Mouse (Mus musculus) stomach, embryonic 15.5 days (tissue): Measurements from ENCODE around the gene Drc3. TPM values are rescaled to one million over a fixed set of nuclear protein-coding genes. Genes with fewer than 3 reads are reported as not detected.

Experiments used
- ATAC-seq: fragments of 200-750 bp; cut with Nextera tagmentation; 2 replicates; pipeline ENCODE4 v1.8.0; 2017; ENCODE audit warnings: low read depth, moderate number of reproducible peaks, moderate TSS enrichment; ENCODE audit not compliant: insufficient read depth, low FRiP score
- H3K27ac ChIP-seq: fragments of 300-500 bp; sonication (generic); 2 replicates; pipeline ENCODE4 v1.5.1; 2015; ENCODE audit warnings: mild to moderate bottlenecking, inconsistent platforms
- H3K27me3 ChIP-seq: fragments of 300-500 bp; sonication (generic); replicated peaks from 2 replicates; pipeline ENCODE4 v1.6.1; 2015; ENCODE audit warnings: inconsistent platforms
- H3K36me3 ChIP-seq: fragments of 300-500 bp; sonication (generic); 2 replicates; pipeline ENCODE4 v1.6.1; 2015; ENCODE audit warnings: inconsistent platforms
- H3K4me1 ChIP-seq: fragments of 300-500 bp; sonication (generic); 2 replicates; pipeline ENCODE4 v1.6.1; 2015; ENCODE audit warnings: inconsistent platforms
- H3K4me2 ChIP-seq: fragments of 300-500 bp; sonication (generic); 2 replicates; pipeline ENCODE4 v1.6.1; 2015; ENCODE audit warnings: mild to moderate bottlenecking, inconsistent platforms
- H3K4me3 ChIP-seq: fragments of 300-500 bp; sonication (generic); replicated peaks from 2 replicates; pipeline ENCODE4 v1.5.1; 2015; ENCODE audit warnings: inconsistent platforms
- H3K9ac ChIP-seq: fragments of 300-500 bp; sonication (generic); 2 replicates; pipeline ENCODE4 v1.6.1; 2015; ENCODE audit warnings: inconsistent platforms
- H3K9me3 ChIP-seq: fragments of 300-500 bp; sonication (generic); 2 replicates; pipeline ENCODE4 v1.6.1; 2016; ENCODE audit warnings: inconsistent platforms
- WGBS: fragments of 180-500 bp; shearing (Covaris S2); methylation state at CpG from one replicate; pipeline ENCODE4 v1.1.7; 2015; 5-methylcytosine and 5-hydroxymethylcytosine counted together
- polyA plus RNA-seq: library from polyadenylated mRNA; unstranded; fragments of >200 nt; fragmentation: Nextera tagmentation; extraction: Ambion mirVana; gene quantifications from 2 replicates; pipeline ENCODE4 v1.2.1, GENCODE M21; 2015

Drc3 gene
- polyA plus RNA-seq, 1 experiment from 2014 or later = 1.6 TPM

DNA sequence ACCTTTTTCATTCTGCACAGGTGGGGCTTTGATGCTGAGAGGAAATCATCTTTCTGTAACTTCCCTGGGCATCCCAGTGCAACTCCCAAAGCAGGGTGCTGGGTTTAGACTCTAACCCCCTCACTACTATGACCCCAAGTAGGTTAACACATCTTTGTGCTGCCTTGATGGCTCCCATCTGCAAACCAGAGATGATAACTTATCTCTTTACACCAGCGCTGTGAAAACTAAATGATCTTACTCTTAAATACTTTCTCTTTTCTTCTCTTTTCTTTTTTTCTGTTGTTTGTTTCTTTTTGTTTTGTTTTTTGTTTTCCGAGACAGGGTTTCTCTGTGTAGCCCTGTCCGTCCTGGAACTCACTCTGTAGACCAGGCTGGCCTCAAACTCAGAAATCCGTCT is 7.3 kb upstream of the Drc3 start:
- no peaks in the 10 kb centered on the region for H3K4me1 ChIP-seq
- H3K27ac ChIP-seq = no peak overlapping the region
- ATAC-seq = no peak

DNA sequence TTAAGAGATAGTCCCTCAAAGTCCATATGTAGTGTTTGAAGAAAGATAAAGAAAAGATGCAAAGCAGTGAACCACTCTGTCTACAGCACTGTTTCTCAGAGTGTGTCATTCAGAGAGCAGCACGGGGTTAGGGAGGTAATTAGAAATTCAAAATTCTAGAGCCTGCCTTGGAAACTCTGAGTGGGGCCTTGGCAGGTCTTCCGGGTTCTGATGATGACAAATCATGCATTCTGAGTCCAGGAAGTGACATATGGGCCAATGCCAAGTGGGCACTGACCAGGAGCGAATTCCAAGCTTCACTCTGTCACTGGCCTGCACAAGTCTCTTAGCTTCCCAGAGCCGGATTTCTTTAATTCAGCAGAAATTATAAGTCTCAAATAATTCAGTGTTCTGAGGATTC is 6.6 kb upstream of the Drc3 start:
- no peaks in the 10 kb centered on the region for H3K9me3 ChIP-seq
- no peak overlapping the region for H3K4me3 ChIP-seq
- H3K4me1 ChIP-seq = no peaks in the 10 kb centered on the region
- no peak overlapping the region for H3K27ac ChIP-seq
- H3K4me2 ChIP-seq = no peak overlapping the region
- no peak overlapping the region for H3K9ac ChIP-seq
- no peaks in the 10 kb centered on the region for H3K27me3 ChIP-seq
- WGBS = 51% methylated on average over 4 of the region's 4 CpGs
- ATAC-seq = no peak
- no peaks in the 10 kb centered on the region for H3K36me3 ChIP-seq

More for the DNA sequence above, 7.3 kb upstream of the Drc3 start:
- no peaks in the 10 kb centered on the region for H3K27me3 ChIP-seq
- H3K36me3 ChIP-seq = no peaks in the 10 kb centered on the region
- 88% methylated on average over 4 of the region's 4 CpGs for WGBS
- H3K9me3 ChIP-seq = no peaks in the 10 kb centered on the region
- H3K9ac ChIP-seq = no peak overlapping the region
- H3K4me3 ChIP-seq = no peak overlapping the region
- H3K4me2 ChIP-seq = no peak overlapping the region

DNA sequence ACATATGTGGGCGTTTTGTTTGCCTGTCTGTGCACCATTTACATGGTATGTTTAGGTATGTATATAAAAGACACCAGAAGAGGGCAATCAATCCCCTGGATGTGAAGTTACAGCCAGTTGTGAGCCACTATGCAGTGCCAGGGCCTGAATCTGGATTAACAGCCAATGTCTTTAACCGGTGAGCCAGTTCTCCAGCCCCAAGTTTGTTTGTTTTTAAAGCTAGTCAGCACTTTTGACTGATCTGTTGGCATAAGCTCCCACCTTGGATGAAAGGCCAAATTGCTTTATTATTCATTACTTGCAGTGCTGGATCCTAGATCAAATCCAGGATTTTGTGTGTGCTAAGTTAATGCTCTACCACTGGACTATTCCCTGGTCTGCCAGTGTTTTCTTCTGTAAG is 1.7 kb upstream of the Drc3 start:
- no peak overlapping the region for H3K9ac ChIP-seq
- ATAC-seq = no peak

DNA sequence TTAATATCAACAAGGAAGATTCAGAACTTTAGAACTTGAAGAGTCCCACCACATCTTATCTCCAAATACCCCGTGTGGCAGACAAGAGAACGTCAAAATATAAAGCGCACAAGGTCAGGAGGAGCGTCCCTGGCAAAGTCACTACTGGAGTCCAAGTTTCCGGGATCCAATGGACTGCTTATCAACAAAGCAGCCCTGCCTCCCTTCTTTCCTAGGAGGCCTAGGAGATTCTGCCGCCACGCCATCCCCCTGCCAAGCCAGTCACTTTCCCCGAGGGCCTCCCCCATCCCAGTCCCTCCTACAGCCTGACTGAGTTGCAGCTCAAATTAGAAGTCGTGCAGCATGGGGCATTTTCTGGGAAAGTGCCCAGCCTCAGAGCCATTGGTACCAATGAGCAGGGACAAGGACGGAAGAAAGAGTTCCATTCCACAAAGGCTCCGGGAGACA is 1.2 kb upstream of the Drc3 start:
- H3K9ac ChIP-seq = peak overlapping the region; percentile 59; the same call in 1 of the 2 replicates
- 16% methylated on average over 11 of the region's 11 CpGs for WGBS
- ATAC-seq = no peak

More for the DNA sequence above, 1.7 kb upstream of the Drc3 start:
- H3K27me3 ChIP-seq = no peaks in the 10 kb centered on the region
- peak overlapping the region; percentile 55; the same call in 1 of the 2 replicates for H3K27ac ChIP-seq
- 51% methylated on average over 2 of the region's 2 CpGs for WGBS
- no peaks in the 10 kb centered on the region for H3K9me3 ChIP-seq
- H3K4me2 ChIP-seq = peak overlapping the region; percentile 82
- H3K4me3 ChIP-seq = peak overlapping the region; percentile 71; the same call in 1 of the 2 replicates
- H3K36me3 ChIP-seq = no peaks in the 10 kb centered on the region
- 0 out of 2 replicates have a peak, but pooled peaks cover 6% of the 10 kb centered on the region for H3K4me1 ChIP-seq

DNA sequence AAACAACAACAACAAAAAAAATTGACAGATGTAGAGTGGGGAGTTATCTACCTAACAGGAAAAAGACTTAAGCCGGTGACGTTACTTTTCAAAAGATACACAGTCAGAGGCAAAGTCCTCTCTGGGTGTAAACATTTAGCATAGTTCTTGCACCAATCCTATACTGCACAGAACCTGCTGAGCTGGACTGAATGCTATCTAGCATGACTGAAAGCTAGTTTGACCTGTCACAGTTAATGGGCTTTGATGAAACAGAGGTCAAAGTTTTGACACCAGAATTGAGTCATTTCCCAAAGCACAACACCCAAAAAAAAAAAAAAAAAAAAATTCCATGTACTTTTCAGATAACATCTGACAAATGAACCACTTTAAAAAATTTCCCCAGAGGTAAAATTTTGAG is 2.8 kb downstream of the Drc3 start:
- Histone ChIP-seq H3K27me3 (no peaks in the 10 kb centered on the region), H3K4me2 (no peak overlapping the region), H3K4me1 (peaks cover 6% of the 10 kb centered on the region; the same call in 1 of the 2 replicates), H3K4me3 (no peak overlapping the region), H3K36me3 (no peaks in the 10 kb centered on the region), H3K9ac (no peak overlapping the region), H3K9me3 (no peaks in the 10 kb centered on the region), H3K27ac (no peak overlapping the region)
- ATAC-seq = no peak
- 61% methylated on average over 2 of the region's 2 CpGs for WGBS

More for the DNA sequence above, 1.2 kb upstream of the Drc3 start:
- Histone ChIP-seq H3K36me3 (no peaks in the 10 kb centered on the region), H3K4me1 (0 out of 2 replicates have a peak, but pooled peaks cover 6% of the 10 kb centered on the region), H3K27me3 (no peaks in the 10 kb centered on the region), H3K4me3 (peak overlapping the region; percentile 71), H3K27ac (peak overlapping the region; percentile 55; the same call in 1 of the 2 replicates), H3K4me2 (peak overlapping the region; percentile 82), H3K9me3 (no peaks in the 10 kb centered on the region)

DNA sequence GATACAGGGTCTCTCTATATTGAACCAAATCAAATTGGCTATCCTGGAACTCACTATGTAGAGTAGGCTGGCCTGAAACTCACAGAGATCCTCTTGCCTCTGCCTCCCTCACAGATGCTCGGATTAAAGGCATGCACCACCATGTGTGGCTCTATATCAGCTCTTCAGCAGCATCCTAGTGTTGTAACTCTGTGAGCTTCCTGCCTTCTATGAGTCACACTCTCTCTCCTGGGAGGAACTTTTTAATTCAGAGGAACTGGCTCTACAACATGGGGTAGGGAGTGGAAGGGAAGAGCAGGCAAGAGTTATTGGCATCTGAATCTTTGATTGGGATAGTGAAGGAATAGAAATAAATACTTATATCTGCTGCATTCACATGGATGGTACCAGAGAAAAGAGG is 4.0 kb downstream of the Drc3 start:
- peaks cover 6% of the 10 kb centered on the region; the same call in 1 of the 2 replicates for H3K4me1 ChIP-seq
- no peaks in the 10 kb centered on the region for H3K27me3 ChIP-seq
- no peak overlapping the region for H3K4me3 ChIP-seq
- no peak for ATAC-seq
- H3K36me3 ChIP-seq = no peaks in the 10 kb centered on the region
- H3K27ac ChIP-seq = no peak overlapping the region
- no peak overlapping the region for H3K4me2 ChIP-seq
- H3K9me3 ChIP-seq = no peaks in the 10 kb centered on the region
- 26% methylated on average over 1 of the region's 1 CpGs for WGBS
- H3K9ac ChIP-seq = no peak overlapping the region

DNA sequence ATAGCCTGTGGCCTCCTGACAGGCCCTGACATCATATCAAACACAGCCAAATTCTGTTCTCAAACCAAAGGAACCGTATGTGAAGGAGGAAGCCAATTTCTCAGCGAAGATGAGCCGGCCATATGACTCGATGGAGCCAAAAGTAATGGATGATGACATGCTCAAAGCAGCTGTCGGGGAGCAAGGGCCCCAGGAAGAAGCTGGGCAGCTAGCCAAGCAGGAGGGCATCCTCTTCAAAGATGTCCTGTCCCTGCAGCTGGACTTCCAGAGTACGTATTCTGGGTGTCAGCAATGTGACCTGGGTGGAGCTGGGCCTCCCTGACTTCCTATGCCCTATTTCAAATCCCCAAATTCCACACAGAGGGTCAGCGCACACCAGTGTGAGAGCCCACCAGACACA is 5.4 kb downstream of the Drc3 start:
- ATAC-seq = no peak
- Histone ChIP-seq H3K4me3 (no peak overlapping the region), H3K36me3 (no peaks in the 10 kb centered on the region), H3K4me2 (no peak overlapping the region), H3K9me3 (no peaks in the 10 kb centered on the region), H3K4me1 (peaks cover 3% of the 10 kb centered on the region; the same call in 1 of the 2 replicates), H3K9ac (no peak overlapping the region), H3K27ac (no peak overlapping the region), H3K27me3 (no peaks in the 10 kb centered on the region)
- 64% methylated on average over 7 of the region's 7 CpGs for WGBS

DNA sequence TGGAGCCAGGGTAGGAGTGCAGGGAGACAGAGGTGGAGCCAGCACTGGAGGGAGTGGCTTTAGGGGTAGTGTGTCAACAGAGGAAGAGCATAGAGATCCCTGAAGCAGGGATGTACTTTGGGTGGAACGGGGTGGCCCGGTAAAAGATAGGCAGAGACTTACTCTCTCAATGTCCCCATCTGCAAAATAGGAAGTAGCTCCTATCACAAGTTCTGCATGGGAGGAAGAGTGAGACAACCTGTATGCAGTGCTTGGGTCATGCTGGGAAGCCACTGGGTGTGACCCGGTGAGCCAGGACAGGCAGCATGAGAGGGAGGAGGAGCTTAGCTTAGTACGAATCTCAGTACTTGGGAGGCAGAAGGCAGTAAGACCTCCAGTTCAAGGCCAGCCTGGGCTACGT is 6.0 kb downstream of the Drc3 start:
- WGBS = 62% methylated on average over 5 of the region's 5 CpGs
- Histone ChIP-seq H3K27ac (no peak overlapping the region), H3K36me3 (no peaks in the 10 kb centered on the region), H3K4me3 (no peak overlapping the region), H3K9me3 (no peaks in the 10 kb centered on the region), H3K9ac (no peak overlapping the region), H3K4me2 (no peak overlapping the region), H3K27me3 (no peaks in the 10 kb centered on the region), H3K4me1 (no peaks in the 10 kb centered on the region; the same call in 1 of the 2 replicates)
- no peak for ATAC-seq

DNA sequence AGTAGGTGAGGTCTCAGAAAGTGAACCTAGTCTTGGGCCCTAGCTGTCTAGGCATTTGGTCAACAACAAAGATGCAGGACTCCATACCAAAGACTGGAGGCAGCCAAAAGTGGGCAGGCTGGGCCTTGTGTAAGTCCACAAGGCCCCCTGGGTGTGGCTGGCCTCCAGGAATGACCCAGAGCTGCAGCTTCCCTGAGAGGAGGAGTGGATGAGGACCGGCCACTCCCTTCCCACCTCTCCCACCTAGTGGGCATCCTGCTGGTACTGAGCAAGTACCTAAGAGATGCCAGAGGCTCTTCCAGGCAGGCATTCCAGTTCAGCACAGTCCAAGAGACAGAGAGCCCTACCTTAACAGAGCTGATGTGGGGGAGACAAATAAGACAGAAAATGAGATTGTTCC is 6.8 kb downstream of the Drc3 start:
- no peak overlapping the region for H3K4me2 ChIP-seq
- ATAC-seq = no peak
- no peaks in the 10 kb centered on the region; the same call in 1 of the 2 replicates for H3K4me1 ChIP-seq
- WGBS = 63% methylated on average over 1 of the region's 1 CpGs
- no peaks in the 10 kb centered on the region for H3K27me3 ChIP-seq
- H3K9ac ChIP-seq = no peak overlapping the region
- H3K4me3 ChIP-seq = no peak overlapping the region
- H3K27ac ChIP-seq = no peak overlapping the region
- no peaks in the 10 kb centered on the region for H3K36me3 ChIP-seq
- H3K9me3 ChIP-seq = no peaks in the 10 kb centered on the region

DNA sequence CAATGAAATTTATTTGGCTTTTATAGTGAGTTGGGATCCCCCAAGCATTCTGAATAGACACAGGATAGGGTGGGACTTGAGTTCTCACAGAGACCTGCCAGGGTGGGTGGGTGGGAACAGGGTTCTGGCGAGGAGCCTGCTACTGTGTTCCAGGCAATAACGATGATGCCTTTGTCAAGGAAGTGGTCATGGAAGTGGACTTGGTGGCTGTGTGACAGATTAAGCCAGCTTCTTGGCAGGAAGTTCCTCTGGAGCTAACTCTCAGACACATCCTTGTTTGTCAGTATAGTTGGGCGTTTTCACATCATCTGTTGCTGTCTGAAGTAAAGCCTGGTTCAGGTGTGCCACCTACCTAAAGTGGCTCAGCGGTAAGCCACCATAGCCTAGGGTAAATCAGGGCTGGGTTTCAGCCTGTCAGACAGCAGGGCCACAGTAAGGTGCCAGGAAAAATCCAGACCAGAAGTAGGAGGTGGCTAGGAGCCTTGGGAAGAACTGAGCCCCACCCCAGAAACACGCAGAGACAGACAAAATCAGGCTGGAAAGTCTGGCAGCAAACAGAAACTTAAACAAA is 7.6 kb downstream of the Drc3 start:
- no peak for ATAC-seq
- H3K27ac ChIP-seq = no peak overlapping the region

DNA sequence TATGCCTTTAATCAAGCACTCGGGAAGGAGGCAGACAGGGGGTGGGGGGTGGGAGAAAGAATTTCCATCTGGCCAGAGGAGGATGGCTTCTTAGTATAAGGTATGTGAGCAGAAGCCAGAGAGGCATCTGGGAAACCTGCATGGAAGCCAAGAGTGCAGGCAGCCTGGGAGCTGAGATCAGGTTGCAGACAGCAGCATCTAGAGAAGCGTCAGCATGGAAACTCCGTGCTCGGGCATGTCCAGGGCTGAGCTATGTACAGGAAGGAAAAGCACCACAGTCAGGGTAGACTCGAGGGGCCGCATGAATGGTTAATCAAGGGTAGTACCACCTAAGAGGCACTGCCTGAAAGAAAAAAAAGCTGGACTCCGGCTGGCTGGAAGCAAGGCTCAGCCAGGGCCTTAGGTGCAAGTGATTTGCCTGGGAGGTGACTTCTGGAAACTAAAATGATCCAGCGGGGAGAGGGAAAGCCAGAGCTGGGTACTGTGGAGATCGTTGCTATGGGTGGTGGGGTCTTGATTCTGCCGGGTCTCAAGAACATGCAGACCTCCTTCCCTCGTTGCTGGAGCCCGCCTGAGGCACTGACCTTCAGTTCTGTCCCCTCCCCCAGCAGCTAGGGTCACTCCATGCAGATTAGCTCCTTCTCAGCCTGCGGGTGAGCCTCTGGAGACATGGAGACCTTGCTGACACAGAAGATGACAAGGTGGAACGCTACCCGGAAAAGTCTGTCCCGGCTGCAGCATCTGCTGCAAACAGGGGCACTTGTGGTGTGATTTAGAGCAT is 13.3 kb downstream of the Drc3 start:
- H3K36me3 ChIP-seq = no peaks in the 10 kb centered on the region
- H3K9ac ChIP-seq = no peak overlapping the region; the same call in 1 of the 2 replicates
- peak overlapping the region; percentile 13; the same call in 1 of the 2 replicates for H3K27ac ChIP-seq
- no peak overlapping the region for H3K4me3 ChIP-seq
- WGBS = 25% methylated on average over 16 of the region's 16 CpGs
- no peaks in the 10 kb centered on the region for H3K27me3 ChIP-seq
- ATAC-seq = 0 out of 2 replicates have a peak, but pooled peaks have one; percentile 53
- no peak overlapping the region for H3K4me2 ChIP-seq
- peaks cover 8% of the 10 kb centered on the region for H3K4me1 ChIP-seq
- no peaks in the 10 kb centered on the region for H3K9me3 ChIP-seq

More for the DNA sequence above, 7.6 kb downstream of the Drc3 start:
- no peaks in the 10 kb centered on the region for H3K9me3 ChIP-seq
- WGBS = 60% methylated on average over 5 of the region's 5 CpGs
- peaks cover 4% of the 10 kb centered on the region; the same call in 1 of the 2 replicates for H3K4me1 ChIP-seq
- no peak overlapping the region for H3K9ac ChIP-seq
- H3K4me2 ChIP-seq = no peak overlapping the region
- no peaks in the 10 kb centered on the region for H3K36me3 ChIP-seq
- no peaks in the 10 kb centered on the region for H3K27me3 ChIP-seq
- H3K4me3 ChIP-seq = no peak overlapping the region

DNA sequence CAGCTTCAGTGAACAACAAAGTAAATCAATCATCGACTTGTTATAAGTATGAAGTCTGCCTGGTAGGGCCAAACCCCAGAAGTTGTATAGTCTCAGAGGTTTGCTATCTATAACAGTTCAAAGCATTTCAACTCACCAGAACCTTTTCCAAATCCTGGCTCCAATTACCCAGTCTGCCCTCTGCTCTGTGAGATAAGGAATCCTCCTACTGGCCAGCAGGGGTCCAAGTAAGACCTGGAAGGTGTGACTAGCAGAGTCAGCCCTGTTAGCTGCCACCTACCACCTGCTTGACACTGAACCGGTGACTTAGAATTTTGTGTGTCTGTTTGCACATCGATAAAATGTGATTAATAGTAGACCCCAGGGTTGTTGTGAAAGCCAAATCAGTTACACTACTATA is 14.1 kb downstream of the Drc3 start:
- Histone ChIP-seq H3K4me2 (no peak overlapping the region), H3K9me3 (no peaks in the 10 kb centered on the region), H3K27ac (no peak overlapping the region), H3K9ac (no peak overlapping the region), H3K36me3 (no peaks in the 10 kb centered on the region), H3K27me3 (no peaks in the 10 kb centered on the region), H3K4me1 (peaks cover 8% of the 10 kb centered on the region), H3K4me3 (no peak overlapping the region)
- 50% methylated on average over 3 of the region's 3 CpGs for WGBS
- ATAC-seq = no peak
